Mouse (Mus musculus) spleen, adult 2 months (tissue): Measurements from ENCODE around the gene Capg.

Experiments used
- CTCF ChIP-seq: fragments of 200-500 bp; IDR thresholded peaks from 2 replicates; pipeline ENCODE4 v1.5.1; 2011; ENCODE audit warnings: mild to moderate bottlenecking, inconsistent platforms; ENCODE audit not compliant: insufficient read depth, insufficient read length, insufficient replicate concordance; ENCODE audit errors: extremely low read depth
- POLR2A ChIP-seq: fragments of 200-500 bp; IDR thresholded peaks from 2 replicates; pipeline ENCODE4 v1.6.1; 2011; ENCODE audit warnings: low read depth, low read length, inconsistent platforms

DNA sequence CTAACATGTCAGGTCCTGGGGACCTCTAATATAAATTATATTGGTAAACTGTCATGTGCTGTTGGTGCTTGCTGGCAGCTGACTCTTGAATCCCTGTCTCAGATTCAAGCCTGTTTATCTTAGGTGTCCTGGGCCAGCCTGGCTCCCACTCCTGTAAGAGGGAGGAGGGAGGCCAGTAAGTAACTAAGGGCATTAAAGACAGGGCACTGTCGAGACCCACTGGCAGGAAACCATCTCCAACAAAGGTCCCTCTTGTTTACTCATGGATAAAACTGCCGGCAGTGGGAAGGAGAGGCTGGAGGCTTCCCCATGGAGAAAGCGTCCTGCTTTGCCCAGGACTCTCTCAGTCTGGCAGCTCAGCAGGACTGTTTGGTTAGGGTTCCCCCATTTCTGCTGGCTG is 27.6 kb downstream of the Capg start:
- TF ChIP-seq CTCF (no peak), POLR2A (no peak)
